Mouse (Mus musculus) thymus, adult 18-20 months (tissue): ENCODE results near the gene Fbxl21.

Source experiments
- DNase-seq, 2 experiments: peaks; one replicate each; pipeline ENCODE4 v3.0.0; 2022; ENCODE audit warnings: mixed read lengths in 2 of 2

Fbxl21 gene

GRCm38 (mm10) chr13:56582720-56583119, 60.4 kb downstream of the Fbxl21 start:
- no peak for DNase-seq

- DNase-seq = no peak
These were observed 63.8 kb downstream of the Fbxl21 start for GRCm38 (mm10) chr13:56586046-56586445.
